Mouse (Mus musculus) kidney, postnatal 0 days (tissue): ENCODE data around the gene Nudt17. TPM values are rescaled to one million over a fixed set of nuclear protein-coding genes. Genes with fewer than 3 reads are reported as not detected.

Source experiments
- ATAC-seq: fragments of 200-750 bp; cut with Nextera tagmentation; replicated peaks from 2 replicates; pipeline ENCODE4 v1.8.0; 2017; ENCODE audit warnings: low read depth, moderate number of reproducible peaks, moderate TSS enrichment, moderate library complexity; ENCODE audit not compliant: low FRiP score
- DNase-seq: peaks from one replicate; pipeline ENCODE4 v3.0.0-alpha.2; 2016; ENCODE audit warnings: low spot score
- H3K27ac ChIP-seq: fragments of 300-500 bp; sonication (generic); 2 replicates; pipeline ENCODE4 v1.5.1; 2014; ENCODE audit warnings: mild to moderate bottlenecking
- H3K27me3 ChIP-seq: fragments of 300-500 bp; sonication (generic); 2 replicates; pipeline ENCODE4 v1.6.1; 2014; ENCODE audit warnings: low read length, mixed read lengths; ENCODE audit not compliant: insufficient read depth
- H3K36me3 ChIP-seq: fragments of 300-500 bp; sonication (generic); 2 replicates; pipeline ENCODE4 v1.6.1; 2014; ENCODE audit warnings: low read length, mixed read lengths; ENCODE audit not compliant: insufficient read depth
- H3K4me1 ChIP-seq: fragments of 300-500 bp; sonication (generic); replicated peaks from 2 replicates; pipeline ENCODE4 v1.6.1; 2014; ENCODE audit warnings: antibody characterized with exemption, low read length, mixed read lengths; ENCODE audit not compliant: insufficient read depth
- H3K4me2 ChIP-seq: fragments of 300-500 bp; sonication (generic); 2 replicates; pipeline ENCODE4 v1.6.1; 2014; ENCODE audit warnings: mild to moderate bottlenecking, low read length, moderate library complexity, mixed read lengths
- H3K4me3 ChIP-seq: fragments of 300-500 bp; sonication (generic); replicated peaks from 2 replicates; pipeline ENCODE4 v1.5.1; 2014; ENCODE audit warnings: low read depth, low read length
- H3K9ac ChIP-seq: fragments of 300-500 bp; sonication (generic); 2 replicates; pipeline ENCODE4 v1.6.1; 2014; ENCODE audit warnings: low read depth, low read length
- H3K9me3 ChIP-seq: fragments of 300-500 bp; sonication (generic); replicated peaks from 2 replicates; pipeline ENCODE4 v1.6.1; 2016; ENCODE audit warnings: low read length, inconsistent platforms, mixed read lengths
- CTCF ChIP-seq: IDR thresholded peaks from 2 replicates; pipeline ENCODE4 v1.5.1; 2016; ENCODE audit warnings: antibody characterized with exemption, low read depth, mild to moderate bottlenecking, moderate library complexity
- WGBS: fragments of 180-500 bp; shearing (Covaris S2); extraction: QIAGEN DNeasy Blood & Tissue Kit; methylation state at CpG from one replicate; pipeline ENCODE4 v1.1.7; 2014; 5-methylcytosine and 5-hydroxymethylcytosine counted together
- polyA plus RNA-seq: library from polyadenylated mRNA; unstranded; fragments of >200 nt; fragmentation: Nextera tagmentation; extraction: Ambion mirVana; gene quantifications from 2 replicates; pipeline ENCODE4 v1.2.1, GENCODE M21; 2015

The Nudt17 gene
- polyA plus RNA-seq, 1 experiment from 2014 or later, result 8.2 TPM

DNA sequence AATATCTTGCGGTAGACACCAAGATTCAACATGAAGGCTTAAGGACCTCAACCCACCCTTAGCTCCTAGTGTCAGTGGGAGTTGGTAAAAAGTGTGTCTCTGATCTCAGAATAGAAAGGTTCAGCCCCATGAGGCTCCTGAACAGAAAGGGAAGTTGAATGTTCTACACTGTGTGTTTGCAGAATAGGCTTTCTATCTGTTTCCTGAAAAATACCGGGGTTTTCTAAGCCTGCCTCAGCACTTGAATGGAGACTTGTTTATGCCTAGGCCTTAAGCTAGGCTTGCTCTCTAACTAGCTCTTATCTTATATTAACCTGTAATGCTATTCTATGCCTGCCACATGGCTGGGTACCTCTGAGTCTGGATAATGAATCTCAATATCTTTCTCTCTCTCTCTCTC, 47.5 kb downstream of the Nudt17 start:
- Histone ChIP-seq H3K4me3 (no peak overlapping the region), H3K4me1 (0 out of 2 replicates have a peak, but pooled peaks cover 3% of the 10 kb centered on the region), H3K36me3 (no peaks in the 10 kb centered on the region), H3K27me3 (no peaks in the 10 kb centered on the region), H3K27ac (no peak overlapping the region), H3K9me3 (no peaks in the 10 kb centered on the region), H3K4me2 (no peak overlapping the region), H3K9ac (no peak overlapping the region)
- DNase-seq (no peak), ATAC-seq (no peak)
- no peak for TF ChIP-seq CTCF
- 79% methylated on average over 2 of the region's 2 CpGs for WGBS

Other genes starting within 250 kb of the Nudt17 start
- 0.07 and 0.10 TPM in 2 replicates for gene Hfe2, start 183.4 kb downstream of the Nudt17 start, polyA plus RNA-seq
- 241 and 254 TPM in 2 replicates for gene Txnip, start 150.6 kb downstream of the Nudt17 start, polyA plus RNA-seq
- not detected in 2 replicates for gene Gm16253, start 131.6 kb downstream of the Nudt17 start, polyA plus RNA-seq
- gene Polr3gl, start 114.4 kb downstream of the Nudt17 start, polyA plus RNA-seq, result 26.0 and 28.2 TPM in 2 replicates
- gene Ankrd34a, start 111.9 kb downstream of the Nudt17 start, polyA plus RNA-seq, result 1.2 and 1.3 TPM in 2 replicates
- 4.9 and 5.2 TPM in 2 replicates for gene Lix1l, start 107.4 kb downstream of the Nudt17 start, polyA plus RNA-seq
- 100 and 111 TPM in 2 replicates for gene Rbm8a, start 78.6 kb downstream of the Nudt17 start, polyA plus RNA-seq
- 69.4 and 70.1 TPM in 2 replicates for gene Pex11b, start 73.2 kb downstream of the Nudt17 start, polyA plus RNA-seq
- 0.06 TPM in 1 of 2 replicates, not detected in the other for gene Gm42957, start 73.1 kb downstream of the Nudt17 start, polyA plus RNA-seq
- 0.42 and 0.59 TPM in 2 replicates for gene Itga10, start 63.0 kb downstream of the Nudt17 start, polyA plus RNA-seq
- gene Ankrd35, start 38.4 kb downstream of the Nudt17 start, polyA plus RNA-seq, result 1.0 and 1.3 TPM in 2 replicates
- gene Pias3, start 12.2 kb downstream of the Nudt17 start, polyA plus RNA-seq, result 38.7 and 39.1 TPM in 2 replicates
- gene Polr3c, start 19.1 kb upstream of the Nudt17 start, polyA plus RNA-seq, result 25.3 and 29.8 TPM in 2 replicates
- gene Rnf115, start 19.1 kb upstream of the Nudt17 start, polyA plus RNA-seq, result 59.0 and 59.2 TPM in 2 replicates
- gene Pdzk1, start 120.7 kb upstream of the Nudt17 start, polyA plus RNA-seq, result 322 and 401 TPM in 2 replicates
- gene Cd160, start 120.8 kb upstream of the Nudt17 start, polyA plus RNA-seq, result 0.06 and 0.09 TPM in 2 replicates
- 12.4 and 14.7 TPM in 2 replicates for gene Gja5, start 196.1 kb upstream of the Nudt17 start, polyA plus RNA-seq
- 32.8 and 36.6 TPM in 2 replicates for gene Gpr89, start 196.8 kb upstream of the Nudt17 start, polyA plus RNA-seq
- 0.04 and 0.07 TPM in 2 replicates for gene Gja8, start 217.5 kb upstream of the Nudt17 start, polyA plus RNA-seq